In the genomic region with DNA sequence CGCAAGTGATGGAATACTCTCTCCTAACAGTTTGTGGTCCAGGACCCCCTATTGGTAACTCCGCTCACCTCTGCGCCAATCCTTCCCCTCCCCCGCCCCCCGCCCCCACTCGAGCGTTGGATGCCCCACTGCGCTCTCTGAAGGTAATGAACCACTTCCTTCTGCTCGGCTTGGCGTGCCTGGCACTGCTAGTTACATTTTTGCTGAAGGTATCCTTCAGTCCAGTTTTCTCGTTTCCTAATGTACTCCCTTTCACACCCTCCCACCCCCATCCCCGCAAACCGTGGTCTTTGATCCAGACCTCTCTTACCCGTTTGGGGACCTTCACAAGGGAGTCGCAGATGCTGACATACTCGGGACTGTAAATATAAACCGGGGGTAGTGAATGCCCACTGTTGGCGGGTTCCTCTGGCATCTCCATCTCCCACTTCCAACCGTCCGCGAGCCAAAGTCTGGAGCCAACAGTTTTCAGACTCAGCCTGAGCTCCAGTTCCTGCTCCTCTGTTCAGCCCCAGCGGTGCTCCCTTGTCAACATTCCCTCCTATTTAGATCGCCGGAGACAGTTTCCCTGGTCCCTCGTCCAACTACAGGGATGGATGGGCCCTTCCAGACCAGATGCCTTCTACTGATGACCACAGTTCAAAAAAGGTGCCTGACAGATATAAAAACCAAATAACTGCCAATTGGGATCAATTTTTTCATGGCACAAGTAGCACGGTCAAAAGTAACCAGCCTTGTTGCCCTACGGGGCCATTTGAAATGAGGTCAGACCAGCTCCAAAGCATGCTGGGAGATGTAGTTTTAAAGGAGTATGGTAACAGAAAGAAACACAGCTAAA, we compare ENCODE assay signal across 8 mouse cellular contexts. TPM values are rescaled to one million over a fixed set of nuclear protein-coding genes. Genes with fewer than 3 reads are reported as not detected.
DNase-seq lines count a peak whose midpoint lies in the region; ATAC-seq and TF ChIP-seq lines count a peak whose summit lies in the region.

A gene (minus strand): TSS at position 716 of the 838 bp plus-strand sequence.

- peak; percentile 94 for ATAC-seq in megakaryocyte, adult 5-6 weeks (ENCODE audit: poor library complexity, severe bottlenecking)

- peak within 1 kb of the TSS; percentile 63 for H3K4me3 ChIP-seq in cortical plate, adult 2 months (ENCODE audit: insufficient read depth, low read length)

- no peaks in the 10 kb centered on the region for H3K4me1 ChIP-seq in cortical plate, adult 2 months (ENCODE audit: control insufficient read depth, insufficient read depth, low read length)

- no peak within 1 kb of the TSS; the same call in 1 of the 2 replicates for H3K27ac ChIP-seq in cortical plate, adult 2 months (ENCODE audit: insufficient read depth, low read length)

- 0 out of 2 replicates have a peak, but pooled peaks have one; percentile 17 for TF ChIP-seq POLR2A in cortical plate, adult 2 months (IDR thresholded peaks at IDR 0.05; ENCODE audit: extremely low read depth, insufficient read depth, low read length)

- peak; percentile 70 for DNase-seq in adipocyte (ENCODE audit: low spot score)
- peak; percentile 11 to 13 for DNase-seq in gastrocnemius, adult 8-10 months (ENCODE audit: low spot score in 2 of 2)
- DNase-seq in induced T-regulatory cell, adult 2 months (ENCODE audit: low read depth) = peak; percentile 76
- peak; percentile 22 to 33 for DNase-seq in left cerebral cortex, adult 8-10 months (ENCODE audit: low spot score in 2 of 2)
- peak; percentile 45 for DNase-seq in right cerebral cortex, adult 18-20 months
- DNase-seq in urinary bladder, postnatal 25 days (ENCODE audit: low spot score) = peak; percentile 29

- no peak for TF ChIP-seq CTCF in cortical plate, adult 2 months (IDR thresholded peaks at IDR 0.05; ENCODE audit: extremely low read depth, insufficient read depth, low read length)

RNA-seq across cellular contexts. Expression of the gene that starts here (rescaled TPM):
- 12.7 and 14.4 TPM in 2 replicates for polyA plus RNA-seq in cortical plate, adult 2 months (2012; rRNA removed)
- 1 to 10 TPM; 3.7 to 5.8 (median 4.5) TPM for total RNA-seq in gastrocnemius, adult 8-10 months (2022)
- 10 to 100 TPM; 14.0 to 17.1 (median 15.5) TPM for total RNA-seq in left cerebral cortex, adult 8-10 months (2022)
- 4.0 and 5.8 TPM in 2 replicates for total RNA-seq in megakaryocyte, adult 5-6 weeks (2015)
- 6.0 and 7.0 TPM in 2 replicates for total RNA-seq in megakaryocyte, adult 5-6 weeks (2017)

Comparison
In these comparisons a context has a peak if more than half of its experiments do, and no peak if none do; other contexts are left out.
1. DNase-seq: peak in every context shown above with its lines; median percentile 76 in induced T-regulatory cell, adult 2 months; 70 in adipocyte; 45 in right cerebral cortex, adult 18-20 months; 29 in urinary bladder, postnatal 25 days; 28 in left cerebral cortex, adult 8-10 months; 12 in gastrocnemius, adult 8-10 months.